Mouse (Mus musculus) v-Abl transformed pro-B cells (cell line): ENCODE measurements around the gene Zfp277.

ENCODE experiments used
- in situ Hi-C, 2 experiments: fragments of 400-800 bp; cut with MboI; formaldehyde crosslinking; loops; one replicate each; pipeline ENCODE4 v1.15.1; 2025; ENCODE audit not compliant: unreplicated experiment in 2 of 2

Gene Zfp277

GRCm38 (mm10) chr12:40272710-40273109 lies 173.0 kb downstream of the Zfp277 start:
- in situ Hi-C loops: loop anchor here in 1 of 2 experiments (25.0 kb wide), 1 partner anchor 815 kb away; no protein-coding TSS in a partner anchor

- in situ Hi-C loops: loop anchor here in 1 of 2 experiments (25.0 kb wide), 1 partner anchor 819 kb away; no protein-coding TSS in a partner anchor
These were observed 177.4 kb downstream of the Zfp277 start for GRCm38 (mm10) chr12:40268313-40268712.
